Mouse (Mus musculus): ENCODE results near the gene Ugt3a2.

The Ugt3a2 gene

GRCm38 (mm10) chr15:9335341-9335740 is at the start of gene Ugt3a2:
Gene Ugt3a2 (plus strand): TSS chr15:9335550.
- no peak for DNase-seq (ENCODE audit: low spot score in 2 of 2)

GRCm38 (mm10) chr15:9289660-9290059 is 45.7 kb upstream of the Ugt3a2 start:
- no peak for DNase-seq (ENCODE audit: low spot score in 2 of 2)

- no peak for DNase-seq (ENCODE audit: low spot score in 2 of 2)
Observed at GRCm38 (mm10) chr15:9305978-9306692, 29.2 kb upstream of the Ugt3a2 start.

GRCm38 (mm10) chr15:9334596-9334995 is 754 bp upstream of the Ugt3a2 start:
- DNase-seq (ENCODE audit: low spot score in 2 of 2) = no peak

GRCm38 (mm10) chr15:9336616-9337015 is 1.3 kb downstream of the Ugt3a2 start:
- DNase-seq (ENCODE audit: low spot score in 2 of 2) = no peak

- DNase-seq (ENCODE audit: low spot score in 2 of 2) = no peak
Observed at GRCm38 (mm10) chr15:9337021-9337420, 1.7 kb downstream of the Ugt3a2 start.

- DNase-seq (ENCODE audit: low spot score in 2 of 2) = no peak
Observed at GRCm38 (mm10) chr15:9348739-9349138, 13.4 kb downstream of the Ugt3a2 start.

GRCm38 (mm10) chr15:9362801-9363200 is 27.5 kb downstream of the Ugt3a2 start:
- DNase-seq (ENCODE audit: low spot score in 2 of 2) = no peak

- no peak for DNase-seq (ENCODE audit: low spot score in 2 of 2)
Observed at GRCm38 (mm10) chr15:9368774-9369173, 33.4 kb downstream of the Ugt3a2 start.

- no peak for DNase-seq (ENCODE audit: low spot score in 2 of 2)
Observed at GRCm38 (mm10) chr15:9376281-9376680, 40.9 kb downstream of the Ugt3a2 start.

- DNase-seq (ENCODE audit: low spot score in 2 of 2) = no peak
Observed at GRCm38 (mm10) chr15:9409475-9409874, 74.1 kb downstream of the Ugt3a2 start.

All from frontal cortex, postnatal 10 days (tissue).